Mouse (Mus musculus) adipocyte (in vitro differentiated cells): ENCODE data around the gene Klhdc9.

Source experiments
- DNase-seq: peaks from one replicate; pipeline ENCODE4 v3.0.0-alpha.2; 2016; ENCODE audit warnings: low spot score

The Klhdc9 gene

GRCm38 (mm10) chr1:171360656-171361055 lies at the start of gene Klhdc9:
Gene Klhdc9, minus strand, starts transcription at chr1:171360798.
- no peak for DNase-seq

GRCm38 (mm10) chr1:171410231-171410630 lies 49.6 kb upstream of the Klhdc9 start:
- DNase-seq = no peak

GRCm38 (mm10) chr1:171407263-171407662 lies 46.7 kb upstream of the Klhdc9 start:
- no peak for DNase-seq

GRCm38 (mm10) chr1:171402991-171403390 lies 42.4 kb upstream of the Klhdc9 start:
- no peak for DNase-seq

GRCm38 (mm10) chr1:171401821-171402220 lies 41.2 kb upstream of the Klhdc9 start:
- no peak for DNase-seq

- no peak for DNase-seq
Measured at GRCm38 (mm10) chr1:171390101-171390500, 29.5 kb upstream of the Klhdc9 start.

- no peak for DNase-seq
Measured at GRCm38 (mm10) chr1:171388376-171389102, 27.9 kb upstream of the Klhdc9 start, which contains the start of gene Arhgap30. Gene Arhgap30, plus strand, starts transcription at chr1:171388954.

GRCm38 (mm10) chr1:171387099-171387498 lies 26.5 kb upstream of the Klhdc9 start:
- no peak for DNase-seq

GRCm38 (mm10) chr1:171385171-171385570 lies 24.6 kb upstream of the Klhdc9 start:
- no peak for DNase-seq

GRCm38 (mm10) chr1:171384361-171384760 lies 23.8 kb upstream of the Klhdc9 start:
- DNase-seq = no peak

- no peak for DNase-seq
Measured at GRCm38 (mm10) chr1:171382096-171382620, 21.6 kb upstream of the Klhdc9 start.

GRCm38 (mm10) chr1:171379935-171380599 lies 19.5 kb upstream of the Klhdc9 start:
- DNase-seq = no peak

- no peak for DNase-seq
Measured at GRCm38 (mm10) chr1:171378298-171378697, 17.7 kb upstream of the Klhdc9 start.

- no peak for DNase-seq
Measured at GRCm38 (mm10) chr1:171375646-171376097, 15.1 kb upstream of the Klhdc9 start.

- DNase-seq = no peak
Measured at GRCm38 (mm10) chr1:171373946-171374345, 13.3 kb upstream of the Klhdc9 start.

GRCm38 (mm10) chr1:171372880-171373279 lies 12.3 kb upstream of the Klhdc9 start:
- DNase-seq = no peak

- no peak for DNase-seq
Measured at GRCm38 (mm10) chr1:171369845-171370556, 9.4 kb upstream of the Klhdc9 start, which contains the start of gene Nectin4. Gene Nectin4, plus strand, starts transcription at chr1:171370099.

- no peak for DNase-seq
Measured at GRCm38 (mm10) chr1:171365934-171366333, 5.3 kb upstream of the Klhdc9 start.

- DNase-seq = peak; percentile 85
Measured at GRCm38 (mm10) chr1:171361106-171362103, 807 bp upstream of the Klhdc9 start.

GRCm38 (mm10) chr1:171360253-171360652 lies 345 bp downstream of the Klhdc9 start:
- no peak for DNase-seq

- peak; percentile 14 for DNase-seq
Measured at GRCm38 (mm10) chr1:171358421-171358820, 2.2 kb downstream of the Klhdc9 start.
